Mouse (Mus musculus): ENCODE results near the gene Lag3. TPM values are rescaled to one million over a fixed set of nuclear protein-coding genes. Genes with fewer than 3 reads are reported as not detected.

Gene Lag3
- polyA plus RNA-seq, 2 experiments, result 2.3 to 2.6 TPM

- ATAC-seq (ENCODE audit: low FRiP score, low read depth), result peak; percentile 91
- peak within 1 kb of the TSS; percentile 93 for H3K9ac ChIP-seq (ENCODE audit: low read depth, low read length, severe bottlenecking)
- 1% methylated on average over 50 of the region's 64 CpGs for WGBS
These were observed 19.4 kb upstream of the Lag3 start, which contains the start of gene Mlf2 for GRCm38 (mm10) chr6:124930754-124931524. TSS of gene Mlf2 (plus strand) at chr6:124931386.

GRCm38 (mm10) chr6:124930231-124930630 lies 18.7 kb upstream of the Lag3 start:
- Histone ChIP-seq H3K4me2 (replicated peaks; ENCODE audit: low read depth, low read length, severe bottlenecking) (peak overlapping the region; percentile 85), H3K36me3 (ENCODE audit: control insufficient read depth, insufficient read depth, low read length) (peaks cover 29% of the 10 kb centered on the region), H3K9ac (ENCODE audit: low read depth, low read length, severe bottlenecking) (peak overlapping the region; percentile 52), H3K4me1 (ENCODE audit: control insufficient read depth, insufficient read depth, low read length) (peaks cover 26% of the 10 kb centered on the region), H3K27me3 (ENCODE audit: control insufficient read depth, insufficient read depth, low read length) (no peaks in the 10 kb centered on the region), H3K27ac (replicated peaks; ENCODE audit: low read depth, low read length) (peak overlapping the region; percentile 80), H3K9me3 (ENCODE audit: control insufficient read depth, low read length) (no peaks in the 10 kb centered on the region), H3K4me3 (replicated peaks; ENCODE audit: low read length) (peak overlapping the region; percentile 95)
- WGBS, result 23% methylated on average over 1 of the region's 1 CpGs
- ATAC-seq (ENCODE audit: low FRiP score, low read depth) (no peak), DNase-seq (ENCODE audit: low spot score) (no peak)
- TF ChIP-seq POLR2A (IDR thresholded peaks at IDR 0.05; ENCODE audit: borderline replicate concordance, extremely low read depth, insufficient read depth, insufficient read length), result no peak

More at GRCm38 (mm10) chr6:124930754-124931524, 19.4 kb upstream of the Lag3 start, which contains the start of gene Mlf2:
- peak within 1 kb of the TSS; percentile 96 for H3K27ac ChIP-seq (replicated peaks; ENCODE audit: low read depth, low read length)
- H3K9me3 ChIP-seq (ENCODE audit: control insufficient read depth, low read length), result no peaks in the 10 kb centered on the region
- peak; percentile 99 for DNase-seq (ENCODE audit: low spot score)
- peak within 1 kb of the TSS; percentile 95 for H3K4me3 ChIP-seq (replicated peaks; ENCODE audit: low read length)
- peaks cover 36% of the 10 kb centered on the region for H3K36me3 ChIP-seq (ENCODE audit: control insufficient read depth, insufficient read depth, low read length)
- no peaks in the 10 kb centered on the region for H3K27me3 ChIP-seq (ENCODE audit: control insufficient read depth, insufficient read depth, low read length)
- peaks cover 19% of the 10 kb centered on the region for H3K4me1 ChIP-seq (ENCODE audit: control insufficient read depth, insufficient read depth, low read length)
- TF ChIP-seq POLR2A (IDR thresholded peaks at IDR 0.05; ENCODE audit: borderline replicate concordance, extremely low read depth, insufficient read depth, insufficient read length), result peak; percentile 87
- H3K4me2 ChIP-seq (replicated peaks; ENCODE audit: low read depth, low read length, severe bottlenecking), result peak within 1 kb of the TSS; percentile 85

- no peaks in the 10 kb centered on the region for H3K27me3 ChIP-seq (ENCODE audit: control insufficient read depth, insufficient read depth, low read length)
- peak overlapping the region; percentile 3; the same call in 1 of the 2 replicates for H3K9ac ChIP-seq (ENCODE audit: low read depth, low read length, severe bottlenecking)
- no peaks in the 10 kb centered on the region for H3K36me3 ChIP-seq (ENCODE audit: control insufficient read depth, insufficient read depth, low read length)
- 34% methylated on average over 5 of the region's 5 CpGs for WGBS
- 0 out of 2 replicates have a peak overlapping the region, but pooled peaks have one; percentile 2 for H3K4me3 ChIP-seq (replicated peaks; ENCODE audit: low read length)
- H3K9me3 ChIP-seq (ENCODE audit: control insufficient read depth, low read length), result no peaks in the 10 kb centered on the region
- peak; percentile 81 for DNase-seq (ENCODE audit: low spot score)
- H3K27ac ChIP-seq (replicated peaks; ENCODE audit: low read depth, low read length), result peak overlapping the region; percentile 44
- no peak for TF ChIP-seq POLR2A (IDR thresholded peaks at IDR 0.05; ENCODE audit: borderline replicate concordance, extremely low read depth, insufficient read depth, insufficient read length)
- peak overlapping the region; percentile 41 for H3K4me2 ChIP-seq (replicated peaks; ENCODE audit: low read depth, low read length, severe bottlenecking)
- peaks cover 29% of the 10 kb centered on the region for H3K4me1 ChIP-seq (ENCODE audit: control insufficient read depth, insufficient read depth, low read length)
- no peak for ATAC-seq (ENCODE audit: low FRiP score, low read depth)
These were observed 14.4 kb upstream of the Lag3 start for GRCm38 (mm10) chr6:124925941-124926340.

GRCm38 (mm10) chr6:124925173-124925793 lies 13.8 kb upstream of the Lag3 start:
- 9% methylated on average over 12 of the region's 12 CpGs for WGBS
- ATAC-seq (ENCODE audit: low FRiP score, low read depth) (no peak), DNase-seq (ENCODE audit: low spot score) (no peak)
- Histone ChIP-seq H3K9ac (ENCODE audit: low read depth, low read length, severe bottlenecking) (no peak overlapping the region), H3K36me3 (ENCODE audit: control insufficient read depth, insufficient read depth, low read length) (no peaks in the 10 kb centered on the region), H3K4me2 (replicated peaks; ENCODE audit: low read depth, low read length, severe bottlenecking) (peak overlapping the region; percentile 41), H3K9me3 (ENCODE audit: control insufficient read depth, low read length) (no peaks in the 10 kb centered on the region), H3K27me3 (ENCODE audit: control insufficient read depth, insufficient read depth, low read length) (no peaks in the 10 kb centered on the region), H3K27ac (replicated peaks; ENCODE audit: low read depth, low read length) (peak overlapping the region; percentile 44), H3K4me3 (replicated peaks; ENCODE audit: low read length) (0 out of 2 replicates have a peak overlapping the region, but pooled peaks have one; percentile 5), H3K4me1 (ENCODE audit: control insufficient read depth, insufficient read depth, low read length) (peaks cover 33% of the 10 kb centered on the region)
- no peak for TF ChIP-seq POLR2A (IDR thresholded peaks at IDR 0.05; ENCODE audit: borderline replicate concordance, extremely low read depth, insufficient read depth, insufficient read length)

- Histone ChIP-seq H3K4me2 (replicated peaks; ENCODE audit: low read depth, low read length, severe bottlenecking) (no peak overlapping the region), H3K9ac (ENCODE audit: low read depth, low read length, severe bottlenecking) (no peak overlapping the region), H3K36me3 (ENCODE audit: control insufficient read depth, insufficient read depth, low read length) (no peaks in the 10 kb centered on the region), H3K27ac (replicated peaks; ENCODE audit: low read depth, low read length) (peak overlapping the region; percentile 99), H3K4me1 (ENCODE audit: control insufficient read depth, insufficient read depth, low read length) (peaks cover 42% of the 10 kb centered on the region), H3K27me3 (ENCODE audit: control insufficient read depth, insufficient read depth, low read length) (no peaks in the 10 kb centered on the region), H3K9me3 (ENCODE audit: control insufficient read depth, low read length) (no peaks in the 10 kb centered on the region), H3K4me3 (replicated peaks; ENCODE audit: low read length) (no peak overlapping the region)
- DNase-seq (ENCODE audit: low spot score) (no peak), ATAC-seq (ENCODE audit: low FRiP score, low read depth) (no peak)
- 58% methylated on average over 4 of the region's 4 CpGs for WGBS
- no peak for TF ChIP-seq POLR2A (IDR thresholded peaks at IDR 0.05; ENCODE audit: borderline replicate concordance, extremely low read depth, insufficient read depth, insufficient read length)
These were observed 10.0 kb upstream of the Lag3 start for GRCm38 (mm10) chr6:124921539-124921938.
